Mouse (Mus musculus) adrenal gland, postnatal 4 days (tissue): Measurements from ENCODE around the gene Pml. TPM values are rescaled to one million over a fixed set of nuclear protein-coding genes. Genes with fewer than 3 reads are reported as not detected.
"Not testable (repeated sequence)": the region's sequence is repeated elsewhere in the genome, so short reads cannot be mapped to it uniquely, and the experiment has no call there.

ENCODE experiments used
- DNase-seq, 2 experiments: peaks; one replicate each; pipeline ENCODE4 v3.0.0; 2021 to 2022; ENCODE audit warnings: low spot score in 2 of 2, mixed read lengths in 2 of 2
- total RNA-seq, 2 experiments: library from RNA; stranded (reverse); gene quantifications; 2 replicates each; pipeline ENCODE4 v1.2.3; 2021

The Pml gene
- total RNA-seq, 2 experiments from 2014 or later, result 31.6 to 32.1 TPM

DNA sequence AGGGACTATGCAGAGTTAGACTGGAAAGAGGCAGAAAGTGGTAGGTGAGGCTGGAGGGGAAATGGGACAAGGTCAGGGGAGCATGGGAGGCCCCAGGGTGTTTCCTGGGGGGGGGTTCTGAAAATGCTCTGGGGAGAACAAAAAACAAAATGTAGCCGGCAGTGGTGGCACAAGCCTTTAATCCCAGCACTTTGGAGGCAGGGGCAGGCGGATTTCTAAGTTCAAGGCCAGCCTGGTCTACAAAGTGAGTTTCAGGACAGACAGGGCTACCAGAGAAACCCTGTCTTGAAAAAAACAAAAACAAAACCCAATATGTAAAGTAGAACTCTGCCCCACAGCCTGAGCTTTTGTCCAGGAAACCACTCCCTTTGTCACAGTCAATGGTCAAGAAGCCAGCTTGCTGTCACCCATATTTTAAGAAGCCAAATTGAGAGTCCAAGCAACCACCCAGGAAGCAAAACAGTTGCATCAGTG, 22.5 kb upstream of the Pml start:
- no peak for DNase-seq

DNA sequence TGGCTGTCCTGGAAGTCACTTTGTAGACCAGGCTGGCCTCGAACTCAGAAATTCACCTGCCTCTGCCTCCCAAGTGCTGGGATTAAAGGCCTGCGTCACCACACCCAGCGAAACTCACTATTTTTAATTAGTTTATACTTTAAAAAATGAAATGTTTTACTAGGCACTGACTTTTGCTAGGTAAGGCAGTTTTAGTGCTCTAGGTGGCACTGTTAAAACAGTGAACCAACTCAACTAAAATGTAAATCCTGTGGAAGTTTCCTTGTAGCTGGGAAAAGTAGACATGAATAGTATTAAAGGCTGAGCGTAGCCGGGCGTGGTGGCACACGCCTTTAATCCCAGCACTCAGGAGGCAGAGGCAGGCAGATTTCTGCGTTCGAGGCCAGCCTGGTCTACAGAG, 22.0 kb upstream of the Pml start:
- DNase-seq, result not testable (repeated sequence)

DNA sequence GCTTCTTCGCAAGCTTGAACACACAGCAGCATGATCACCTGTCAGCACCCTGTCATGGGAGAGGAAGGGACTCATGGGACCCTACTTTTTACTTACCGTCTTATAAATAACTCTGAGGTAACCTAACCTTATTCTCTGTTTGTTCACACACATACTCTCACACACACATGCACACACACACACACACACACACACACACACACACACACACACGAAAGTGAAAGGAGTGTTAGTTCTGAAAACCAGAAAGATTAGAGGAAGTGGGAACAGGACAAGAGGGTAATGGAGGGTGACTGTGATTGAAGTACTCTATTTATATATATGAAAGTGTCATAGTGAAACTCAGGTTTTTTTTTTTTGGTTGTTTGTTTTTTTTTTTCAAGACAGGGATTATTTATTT, 21.5 kb upstream of the Pml start:
- DNase-seq, result no peak

DNA sequence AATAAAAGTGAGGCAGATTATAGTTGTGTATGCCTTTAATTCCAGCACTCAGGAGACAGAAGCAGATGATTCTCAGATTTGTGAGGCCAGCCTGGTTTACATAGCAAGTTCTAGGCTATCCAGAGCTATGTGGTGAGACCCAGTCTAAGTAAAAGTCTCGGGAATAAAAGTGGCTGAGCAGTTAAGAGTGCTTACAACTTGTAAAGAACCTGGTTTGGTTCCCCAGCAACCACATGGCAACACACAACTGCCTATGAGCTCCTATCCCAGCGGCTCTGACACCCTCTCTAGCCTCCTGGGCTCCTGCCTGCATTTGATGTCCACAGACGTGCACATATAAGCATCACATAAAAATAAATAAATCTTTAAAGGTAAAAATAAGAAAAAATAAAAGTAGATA, 20.5 kb upstream of the Pml start:
- no peak for DNase-seq

DNA sequence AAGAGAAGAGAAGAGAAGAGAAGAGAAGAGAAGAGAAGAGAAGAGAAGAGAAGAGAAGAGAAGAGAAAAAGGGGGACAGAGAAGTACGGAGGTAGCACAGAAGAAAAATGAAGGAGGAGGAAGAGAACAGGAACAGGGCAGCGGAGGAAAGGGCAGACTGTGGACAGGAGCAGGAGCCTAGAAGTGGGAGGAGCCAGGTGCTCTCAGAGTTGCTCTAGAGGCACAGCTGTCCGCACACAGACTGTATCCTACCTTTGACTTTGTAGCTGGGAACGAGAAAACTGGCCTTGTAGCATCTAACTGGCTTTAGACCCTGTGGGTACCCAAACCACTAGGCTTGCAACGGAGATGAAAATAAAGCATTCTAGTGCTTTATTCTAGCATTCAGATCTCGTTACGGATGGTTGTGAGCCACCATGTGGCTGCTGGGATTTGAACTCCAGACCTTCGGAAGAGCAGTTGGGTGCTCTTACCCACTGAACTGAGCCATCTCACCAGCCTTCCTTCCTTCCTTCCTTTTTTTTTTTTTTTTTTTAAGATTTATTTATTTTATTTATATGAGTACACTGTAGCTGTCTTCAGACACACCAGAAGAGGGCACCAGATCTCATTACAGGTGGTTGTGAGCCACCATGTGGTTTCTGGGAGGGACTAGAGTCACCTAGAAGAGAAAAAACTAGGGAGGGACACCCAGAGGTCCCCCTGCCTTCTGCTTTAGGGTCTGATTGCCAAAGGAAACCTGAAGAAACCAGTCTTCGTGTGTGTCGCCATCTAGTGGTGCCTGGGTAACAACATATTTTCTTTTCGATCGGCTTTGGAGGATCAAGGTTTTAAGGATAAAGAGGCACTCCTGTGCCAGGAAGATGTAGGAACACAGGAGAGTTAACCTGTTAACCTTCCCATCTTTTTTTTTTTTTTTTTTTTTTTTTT, 19.1 kb upstream of the Pml start:
- peak in 1 of 2 experiments; percentile 26 for DNase-seq

DNA sequence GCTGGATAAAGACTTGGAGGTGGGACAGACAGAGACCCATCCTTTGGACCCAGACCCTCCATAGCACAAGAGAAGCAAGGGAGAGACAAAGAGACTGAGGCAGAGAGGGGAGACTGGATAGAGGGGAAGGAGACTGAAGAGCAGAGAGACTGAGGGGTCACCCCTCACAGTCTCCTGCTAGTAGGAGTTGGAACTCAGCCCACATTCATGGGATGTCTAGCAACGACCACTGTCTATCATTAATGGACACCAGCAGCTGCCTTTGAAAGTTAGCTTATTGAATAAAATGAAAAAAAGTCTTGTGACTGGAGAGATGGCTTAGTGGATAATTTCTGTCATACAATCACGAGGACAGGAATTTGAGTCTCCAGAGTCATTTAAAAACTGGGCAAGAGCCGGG, 17.5 kb upstream of the Pml start:
- DNase-seq, result no peak

DNA sequence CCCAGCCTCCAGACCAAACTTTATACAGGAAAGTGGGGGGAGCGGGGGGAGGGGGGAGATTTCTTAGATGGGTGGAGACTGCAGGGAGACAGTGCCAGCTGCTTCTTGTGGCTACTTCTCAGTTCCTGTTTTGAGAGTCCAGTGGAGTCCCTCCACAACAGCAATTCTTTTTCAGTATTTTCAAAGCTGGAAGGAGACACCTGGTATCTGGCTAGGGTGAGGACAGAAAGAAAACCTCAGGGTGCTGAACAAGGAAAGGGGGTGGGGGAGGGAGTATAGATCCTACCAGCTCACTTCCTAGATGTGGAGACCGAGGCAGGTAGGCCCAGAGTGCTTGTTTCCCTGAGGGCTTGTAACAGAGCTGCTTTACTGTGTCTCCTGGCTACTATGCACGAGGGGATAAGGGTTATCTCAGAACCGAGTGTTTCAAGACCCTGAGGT, 17.0 kb upstream of the Pml start:
- no peak for DNase-seq

DNA sequence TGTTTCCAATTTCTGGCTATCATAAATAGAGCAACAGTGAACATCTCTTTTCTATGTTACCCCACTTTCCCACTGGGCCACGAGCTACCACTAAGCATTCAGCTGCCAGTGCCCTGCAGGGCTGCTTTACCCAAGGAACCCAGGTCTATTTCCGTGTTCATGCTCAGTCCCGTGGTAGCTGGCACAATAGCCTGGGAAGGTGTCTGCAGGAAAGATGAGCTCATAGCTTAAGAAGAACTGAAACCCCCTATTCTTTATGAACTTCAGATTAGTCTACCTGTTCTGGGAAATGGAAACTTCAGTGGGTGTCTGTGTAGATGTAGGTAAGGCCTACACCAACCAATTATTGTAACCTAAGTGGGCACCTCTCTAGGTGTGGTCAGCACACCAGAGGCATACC, 15.8 kb upstream of the Pml start:
- no peak for DNase-seq

DNA sequence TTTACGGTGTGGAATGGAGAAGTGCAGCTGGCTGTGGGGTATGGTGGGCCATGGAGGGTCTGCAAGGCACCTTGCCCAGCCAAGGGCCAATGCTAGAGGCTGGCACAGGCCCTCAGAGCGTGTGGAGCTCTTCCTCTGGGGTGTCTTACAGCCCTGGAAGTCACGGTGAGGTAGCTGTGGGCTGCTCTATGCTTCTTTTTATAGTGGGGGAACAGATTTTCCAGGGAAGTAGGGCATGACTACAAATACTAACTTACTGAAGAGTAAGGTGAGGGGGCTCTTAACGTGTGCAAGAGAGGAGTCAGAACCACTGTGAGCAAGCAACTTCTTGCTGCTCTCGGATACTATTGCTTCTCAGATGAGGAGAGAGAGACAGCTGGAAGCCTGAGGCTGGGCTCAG, 12.9 kb upstream of the Pml start:
- no peak for DNase-seq

DNA sequence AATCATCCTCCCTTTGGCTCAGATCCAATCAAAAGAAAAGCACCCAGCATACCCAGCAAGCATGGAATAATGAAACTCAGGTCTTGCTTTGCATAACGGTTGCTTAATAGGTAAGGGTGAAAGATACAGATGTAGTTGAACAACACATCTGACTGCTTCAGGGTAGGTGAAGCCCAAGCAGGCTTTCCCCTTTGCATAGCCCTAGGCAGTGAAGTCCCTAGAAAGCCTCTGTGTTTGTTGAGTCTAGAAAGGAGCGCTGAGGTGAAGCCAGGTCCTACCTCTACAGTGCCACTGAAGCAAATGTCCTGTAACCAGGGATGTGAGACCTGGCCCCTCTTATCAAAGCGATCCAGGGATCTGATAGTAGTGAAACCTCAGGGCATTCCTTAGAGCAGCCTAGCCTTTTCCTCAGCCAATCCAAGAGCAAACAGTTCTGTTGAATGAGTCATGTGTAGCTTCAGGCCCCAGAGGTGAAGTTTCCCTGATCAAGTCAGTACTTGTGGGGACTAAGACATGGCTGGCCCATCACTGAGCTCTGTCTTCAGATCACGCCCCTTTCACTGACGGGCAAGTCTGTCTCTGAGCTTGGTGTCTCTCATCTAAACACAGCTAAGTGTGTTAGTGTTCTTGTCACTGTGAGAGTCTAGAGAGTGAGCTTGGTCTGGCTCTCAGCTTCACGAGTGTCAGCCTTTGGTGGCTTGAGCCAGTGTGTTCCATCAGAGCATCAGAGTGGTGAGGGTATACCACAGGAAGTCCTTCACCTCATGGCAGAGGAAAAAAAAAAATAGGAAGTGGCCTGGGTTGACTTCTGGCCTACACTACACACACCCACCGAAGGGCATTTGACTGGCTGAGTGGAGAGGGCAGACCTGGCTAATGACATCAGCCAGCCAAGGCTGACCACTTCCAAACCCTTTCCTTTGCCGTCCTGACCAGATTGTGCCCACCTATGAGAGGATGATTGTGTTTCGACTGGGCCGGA, 6.4 kb upstream of the Pml start:
- DNase-seq, result no peak

DNA sequence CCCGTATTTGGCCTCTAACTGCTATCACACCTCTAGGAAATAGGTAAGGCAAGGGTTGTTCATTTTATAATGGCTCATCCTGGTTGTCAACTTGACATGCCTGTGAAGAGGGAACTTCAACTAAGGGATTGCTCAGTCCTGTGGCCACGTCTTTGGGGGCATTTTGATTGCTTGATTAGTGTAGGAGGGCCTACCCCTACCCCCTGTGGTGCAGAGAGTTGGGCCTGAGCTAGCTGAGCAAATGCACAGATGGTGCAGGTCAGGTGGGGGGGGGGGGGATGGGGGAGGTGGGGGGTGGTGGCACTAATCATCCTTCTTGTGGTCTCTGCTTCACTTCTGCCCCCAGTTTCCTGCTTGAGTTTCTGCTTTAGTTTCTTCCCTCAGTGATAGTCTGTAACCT, 5.5 kb upstream of the Pml start:
- no peak for DNase-seq

DNA sequence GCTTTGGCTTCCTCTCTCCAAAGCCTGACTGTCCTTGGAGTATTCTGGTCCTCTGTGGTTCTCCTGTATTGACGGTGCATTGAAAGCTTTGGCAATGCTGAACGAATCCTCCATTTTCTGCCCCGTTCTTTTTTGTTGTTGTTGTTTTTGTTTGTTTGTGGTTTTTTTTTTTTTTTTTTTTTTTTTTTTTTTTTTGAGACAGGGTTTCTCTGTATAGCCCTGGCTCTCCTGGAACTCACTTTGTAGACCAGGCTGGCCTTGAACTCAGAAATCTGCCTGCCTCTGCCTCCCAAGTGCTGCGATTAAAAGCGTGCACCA, 4.2 kb upstream of the Pml start:
- DNase-seq, result not testable (repeated sequence)

DNA sequence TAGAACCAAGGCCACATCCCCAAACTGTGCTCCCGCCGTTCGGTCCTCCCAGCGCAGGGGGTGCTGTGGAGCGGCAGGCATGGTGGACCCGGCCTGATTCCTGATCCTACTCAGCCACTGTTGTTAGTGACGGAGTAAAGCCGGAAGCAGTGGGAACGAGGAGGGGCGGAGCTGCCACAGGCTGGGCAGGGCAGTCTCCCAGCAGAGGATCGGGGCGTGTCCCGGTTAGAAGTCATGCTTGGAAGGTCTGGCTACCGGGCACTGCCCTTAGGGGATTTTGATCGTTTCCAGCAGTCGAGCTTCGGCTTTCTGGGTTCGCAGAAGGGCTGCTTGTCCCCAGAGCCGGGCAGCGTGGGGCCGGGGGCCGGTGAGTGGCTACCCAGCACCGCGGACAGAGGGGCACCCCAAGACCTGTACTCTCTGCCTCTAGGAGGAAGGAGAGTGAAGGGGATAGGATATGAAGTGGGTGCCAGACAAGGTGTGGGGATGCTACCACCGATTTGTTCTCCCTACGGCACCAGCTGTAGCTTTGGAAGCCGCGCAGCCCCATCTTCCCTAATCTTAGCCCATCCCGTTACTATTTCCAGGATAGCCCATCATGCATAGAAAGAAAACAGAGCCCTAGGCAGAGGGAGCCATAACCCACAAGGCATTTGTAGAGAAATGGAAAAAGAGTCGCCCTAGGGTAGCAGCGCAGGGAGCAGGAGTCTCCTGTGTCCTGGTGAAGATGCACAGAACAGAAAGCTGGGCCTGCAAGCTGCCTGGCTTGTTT, 3.6 kb upstream of the Pml start, which contains the start of gene Stoml1:
Gene Stoml1 (plus strand): TSS at position 132 of the 772 bp plus-strand sequence.
- peak; percentile 89 to 91 for DNase-seq

DNA sequence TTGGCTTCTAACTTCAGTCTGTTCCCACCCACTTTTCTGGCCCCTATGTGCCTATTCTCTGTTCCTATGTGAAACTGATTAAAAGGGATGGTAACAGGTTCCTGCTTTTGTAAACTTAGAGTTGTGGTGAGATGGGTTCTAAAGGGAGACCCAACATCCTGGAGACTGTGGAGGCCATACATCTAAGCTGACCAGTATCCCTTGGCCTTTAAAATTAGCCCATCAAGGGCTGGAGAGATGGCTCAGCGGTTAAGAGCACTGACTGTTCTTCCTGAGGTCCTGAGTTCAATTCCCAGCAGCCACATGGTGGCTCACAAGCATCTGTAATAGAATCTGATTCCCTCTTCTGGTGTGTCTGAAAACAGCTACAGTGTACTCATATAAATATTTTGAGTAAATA, 1.1 kb upstream of the Pml start:
- not testable (repeated sequence) for DNase-seq

DNA sequence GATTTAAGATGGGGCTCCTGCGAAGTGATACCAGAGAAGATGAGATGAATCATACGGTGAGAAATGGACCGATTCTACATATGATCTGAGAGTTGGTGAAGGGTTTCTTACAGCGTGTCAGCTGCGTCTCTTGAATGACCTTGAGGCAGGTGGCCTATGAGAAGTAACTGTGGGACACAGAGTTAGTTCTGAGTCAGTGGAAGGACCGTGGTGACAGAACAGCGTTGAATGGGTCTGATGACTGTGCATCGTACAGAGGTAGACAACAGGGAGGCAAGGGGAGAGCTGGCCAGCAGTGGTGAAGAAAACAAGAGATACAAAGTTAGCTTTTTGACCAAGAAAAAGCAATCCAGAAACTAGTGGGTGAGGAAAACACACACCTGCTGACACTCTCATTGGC, 736 bp upstream of the Pml start:
- no peak for DNase-seq

DNA sequence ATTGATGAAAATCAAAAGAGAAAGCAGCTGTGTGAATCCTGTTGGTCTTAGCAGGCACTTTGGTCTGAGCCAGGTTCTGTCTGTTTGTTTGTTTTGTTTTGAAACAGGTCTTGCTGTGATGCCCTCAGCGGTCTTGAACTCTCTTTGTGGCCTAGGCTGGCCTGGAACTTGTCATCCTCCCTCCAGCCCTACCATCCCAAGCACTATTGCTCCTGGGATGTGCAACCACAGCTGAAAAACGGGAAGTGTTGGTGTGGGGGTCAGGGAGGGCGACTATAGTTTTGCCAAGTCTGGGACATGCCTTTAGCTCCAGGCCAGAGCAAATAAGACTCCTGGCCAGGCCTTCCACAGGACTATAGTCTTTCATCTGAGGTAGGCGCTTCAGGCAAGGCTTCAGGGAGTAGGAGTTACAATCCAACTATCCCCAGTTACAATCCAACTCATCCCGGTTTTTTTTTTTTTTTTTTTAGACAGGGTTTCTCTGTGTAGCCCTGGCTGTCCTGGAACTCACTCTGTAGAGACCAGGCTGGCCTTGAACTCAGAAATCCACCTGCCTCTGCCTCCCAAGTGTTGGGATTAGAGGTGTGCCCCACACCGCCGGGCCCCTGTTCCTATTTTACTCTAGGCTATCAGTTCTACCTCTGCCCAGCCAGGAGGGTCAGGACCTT, 706 bp downstream of the Pml start:
- no peak for DNase-seq

DNA sequence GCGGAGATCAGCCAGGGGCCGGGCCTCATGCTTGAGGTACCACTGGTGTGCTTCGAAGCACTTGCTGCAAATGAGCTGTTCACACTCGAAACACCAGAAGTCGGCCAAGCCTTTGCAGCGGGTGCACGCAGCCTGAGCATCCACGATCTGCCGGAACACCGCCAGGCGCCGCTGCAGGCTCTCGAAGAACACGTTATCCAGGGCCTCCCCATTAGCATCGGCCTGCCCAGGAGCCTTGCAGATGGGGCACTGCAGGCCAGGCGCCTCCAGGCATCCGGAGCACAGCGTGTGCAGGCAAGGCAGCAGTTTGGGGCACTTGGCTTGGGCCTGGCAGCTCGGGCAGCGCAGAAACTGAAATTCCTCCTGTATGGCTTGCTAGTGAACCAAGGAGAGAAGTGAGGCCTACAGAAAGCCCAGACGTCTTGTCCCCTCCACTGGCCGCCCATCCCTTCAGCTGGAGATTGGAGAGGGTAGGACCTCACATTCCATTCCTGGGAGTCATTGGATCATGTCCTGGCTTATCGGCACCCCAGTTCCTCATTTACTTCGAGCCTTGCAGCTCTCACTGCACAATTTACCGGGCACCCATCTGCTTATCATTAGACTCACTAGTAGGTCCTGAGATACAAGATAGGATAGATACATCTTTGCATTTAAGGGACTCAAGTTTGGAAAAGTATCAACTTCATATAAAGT, 2.4 kb downstream of the Pml start:
- DNase-seq, result peak; percentile 39 to 62

DNA sequence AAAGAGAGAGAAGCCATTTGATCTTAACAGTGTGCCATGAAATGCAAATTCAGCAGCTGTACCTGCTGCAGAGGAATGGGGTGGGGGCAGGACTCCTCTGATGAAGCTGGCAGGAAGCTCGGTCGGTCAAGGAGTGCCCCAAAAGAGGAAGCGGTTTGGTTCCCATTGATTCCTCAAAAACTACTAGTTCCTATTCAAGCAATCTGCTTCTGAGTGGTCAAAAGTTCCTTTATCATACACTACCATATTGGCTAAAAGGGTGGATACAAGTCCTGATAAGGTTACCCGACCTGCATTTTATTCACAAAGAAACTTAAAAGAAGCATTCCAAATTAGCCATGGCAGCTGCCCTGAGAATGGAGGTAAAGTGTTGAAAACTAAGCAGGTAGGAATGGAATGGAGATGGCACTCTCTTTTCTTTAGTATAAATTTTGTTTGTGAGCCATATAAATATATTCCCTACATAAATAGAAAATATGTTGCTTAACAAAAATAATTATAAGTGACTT, 3.4 kb downstream of the Pml start:
- DNase-seq, result no peak

DNA sequence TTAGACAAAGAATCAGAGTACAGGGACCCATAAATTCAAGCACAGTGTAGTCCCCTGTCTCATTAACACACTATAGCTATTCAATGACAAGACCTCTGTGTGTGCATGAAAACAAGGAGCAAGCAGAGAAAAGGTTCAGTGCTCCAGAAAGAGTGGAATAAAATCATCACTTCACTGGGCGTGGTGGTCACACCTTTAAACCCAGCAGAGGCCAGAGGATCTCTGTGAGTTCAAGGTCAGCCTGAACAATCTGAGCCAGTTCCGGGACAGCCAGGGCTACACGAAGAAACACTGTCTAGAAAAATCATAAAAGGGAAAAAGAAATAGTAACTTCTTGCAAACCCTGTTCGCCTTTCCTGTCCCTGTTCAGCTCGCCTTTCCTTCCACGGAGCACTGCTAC, 5.9 kb downstream of the Pml start:
- DNase-seq, result no peak

DNA sequence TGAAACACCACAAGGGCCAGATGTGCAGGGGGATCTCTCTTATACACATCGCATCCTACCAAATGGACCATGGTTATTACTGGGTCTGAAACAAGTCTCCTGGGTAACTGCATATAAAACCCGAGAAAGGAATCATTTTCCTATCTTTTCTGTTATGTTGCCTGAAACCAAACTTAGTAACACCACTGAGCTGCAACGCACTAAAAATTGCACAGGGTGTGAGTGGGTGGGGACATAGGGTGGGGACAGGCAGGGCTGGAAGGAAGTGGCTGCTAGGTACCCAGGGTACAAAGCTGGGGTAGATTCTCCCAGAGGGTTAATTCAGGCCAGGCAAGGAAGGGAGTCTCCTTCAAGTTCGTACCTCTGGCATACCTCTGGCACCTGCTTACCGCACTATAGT, 6.9 kb downstream of the Pml start:
- no peak for DNase-seq
